ENCODE assay signal across 8 mouse cellular contexts in genomic region chr4:130836281-130837061, GRCm38 (mm10). TPM values are rescaled to one million over a fixed set of nuclear protein-coding genes. Genes with fewer than 3 reads are reported as not detected.
DNase-seq lines count a peak whose midpoint lies in the region; ATAC-seq and TF ChIP-seq lines count a peak whose summit lies in the region.

No protein-coding gene starts in this region.

- no peak overlapping the region for H3K9ac ChIP-seq in CH12.LX (ENCODE audit: insufficient read depth, low read depth)
- 0 out of 2 replicates have a peak overlapping the region, but pooled peaks have one; percentile 14 for H3K9ac ChIP-seq in forebrain, postnatal 0 days
- H3K9ac ChIP-seq in limb, embryonic 15.5 days, result no peak overlapping the region

- no peak for TF ChIP-seq EP300 in CH12.LX (IDR thresholded peaks at IDR 0.05; ENCODE audit: low read length)

- no peak overlapping the region for H3K27ac ChIP-seq in CH12.LX (ENCODE audit: insufficient read depth, low read depth)
- no peak overlapping the region for H3K27ac ChIP-seq in forebrain, postnatal 0 days (ENCODE audit: low read depth, low read length)
- H3K27ac ChIP-seq in limb, embryonic 15.5 days, result peak overlapping the region; percentile 1; the same call in 1 of the 2 replicates

- no peaks in the 10 kb centered on the region for H3K79me2 ChIP-seq in CH12.LX (replicated peaks; ENCODE audit: control insufficient read depth, extremely low read depth, insufficient read depth, poor library complexity, severe bottlenecking)

- ATAC-seq in forebrain, postnatal 0 days, result peak; percentile 79
- ATAC-seq in limb, embryonic 15.5 days (ENCODE audit: insufficient number of reproducible peaks, low FRiP score, low TSS enrichment, low read depth), result no peak
- ATAC-seq in erythroblast, adult 5-6 weeks (replicated peaks; ENCODE audit: low FRiP score, poor library complexity, severe bottlenecking), result no peak
- no peak for ATAC-seq in frontal cortex, adult (ENCODE audit: low TSS enrichment)

- H3K36me3 ChIP-seq in CH12.LX (replicated peaks in 1 of 2; ENCODE audit: control insufficient read depth in 1 of 2, insufficient read depth in 1 of 2, low read length in 1 of 2), result no peaks in the 10 kb centered on the region
- no peaks in the 10 kb centered on the region for H3K36me3 ChIP-seq in forebrain, postnatal 0 days (ENCODE audit: insufficient read depth)
- H3K36me3 ChIP-seq in limb, embryonic 15.5 days, result no peaks in the 10 kb centered on the region

- in situ Hi-C loops in CH12.LX (cut with MboI; ENCODE audit: low pct_ligation_motif_present, low pct_unique_long_range_greater_than_20kb, low sequenced_read_pairs), result no loop called here

- peaks cover 2% of the 10 kb centered on the region for H3K9me3 ChIP-seq in CH12.LX (replicated peaks; ENCODE audit: low read length)
- H3K9me3 ChIP-seq in forebrain, postnatal 0 days (ENCODE audit: low read length), result no peaks in the 10 kb centered on the region
- no peaks in the 10 kb centered on the region for H3K9me3 ChIP-seq in limb, embryonic 15.5 days

- H3K4me2 ChIP-seq in CH12.LX (ENCODE audit: insufficient read depth, low read depth, poor library complexity, severe bottlenecking), result peak overlapping the region; percentile 17
- peak overlapping the region; percentile 39 for H3K4me2 ChIP-seq in forebrain, postnatal 0 days (ENCODE audit: low read depth)
- peak overlapping the region; percentile 32 for H3K4me2 ChIP-seq in limb, embryonic 15.5 days

- H3K27me3 ChIP-seq in CH12.LX (replicated peaks), result peaks cover 82% of the 10 kb centered on the region
- H3K27me3 ChIP-seq in forebrain, postnatal 0 days (ENCODE audit: insufficient read depth, low read length), result no peaks in the 10 kb centered on the region
- no peaks in the 10 kb centered on the region for H3K27me3 ChIP-seq in limb, embryonic 15.5 days

- H3K4me3 ChIP-seq in CH12.LX (replicated peaks in 1 of 3; ENCODE audit: low read depth in 2 of 3, low read length in 2 of 3, poor library complexity in 1 of 3), result no peak overlapping the region
- 0 out of 2 replicates have a peak overlapping the region, but pooled peaks have one; percentile 5 for H3K4me3 ChIP-seq in forebrain, postnatal 0 days (ENCODE audit: low read depth, low read length)
- H3K4me3 ChIP-seq in limb, embryonic 15.5 days, result no peak overlapping the region

- peaks cover 2 to 6% of the 10 kb centered on the region in 2 experiments; a peak in 3 of 4 replicates for H3K4me1 ChIP-seq in CH12.LX (ENCODE audit: control insufficient read depth in 1 of 2, insufficient read depth in 2 of 2)
- H3K4me1 ChIP-seq in forebrain, postnatal 0 days (ENCODE audit: insufficient read depth), result 0 out of 2 replicates have a peak, but pooled peaks cover 9% of the 10 kb centered on the region
- peaks cover 48% of the 10 kb centered on the region for H3K4me1 ChIP-seq in limb, embryonic 15.5 days

- peak; percentile 5 for DNase-seq in adrenal gland, postnatal 14 days
- no peak for DNase-seq in adrenal gland, adult 18-20 months (ENCODE audit: low spot score in 2 of 2)
- peak; percentile 37 for DNase-seq in CH12.LX (ENCODE audit: extremely low read depth)
- peak; percentile 66 for DNase-seq in forebrain, postnatal 0 days
- no peak for DNase-seq in cerebellum, adult 11 months

- 5% methylated on average over 20 of the region's 20 CpGs for WGBS in forebrain, postnatal 0 days
- 10% methylated on average over 20 of the region's 20 CpGs for WGBS in limb, embryonic 15.5 days

- dilution Hi-C loops in CH12.LX (cut with MboI; ENCODE audit: extremely low pct_ligation_motif_present, extremely low pct_unique_long_range_greater_than_20kb, low sequenced_read_pairs), result no loop called here

- TF ChIP-seq CTCF in CH12.LX (conservative IDR thresholded peaks at IDR 0.05 in 1 of 2, IDR thresholded peaks at IDR 0.05 in 1 of 2; ENCODE audit: low read depth in 2 of 2, low read length in 2 of 2), result no peak
- TF ChIP-seq CTCF in forebrain, postnatal 0 days (IDR thresholded peaks at IDR 0.05; ENCODE audit: low read depth), result no peak

- no peak for TF ChIP-seq POLR2A in CH12.LX (IDR thresholded peaks at IDR 0.05; ENCODE audit: low read depth, low read length)

- no peak for TF ChIP-seq RAD21 in CH12.LX (IDR thresholded peaks at IDR 0.05; ENCODE audit: low read depth, low read length)

TF ChIP-seq in CH12.LX, 34 proteins besides CTCF, POLR2A, EP300 and RAD21:
- TF ChIP-seq MAX (IDR thresholded peaks at IDR 0.05; ENCODE audit: low read length) (no peak), MYC (IDR thresholded peaks at IDR 0.05; ENCODE audit: low read depth, low read length) (0 out of 2 replicates have a peak, but pooled peaks have one; percentile 14)

RNA-seq across cellular contexts. Expression of gene Sdc3, which starts 44.1 kb away (rescaled TPM):
- total RNA-seq in adrenal gland, postnatal 14 days (2021), result 233 and 245 TPM in 2 replicates
- 100 to 1,000 TPM; 205 to 421 TPM for total RNA-seq in adrenal gland, adult 18-20 months (2021)
- total RNA-seq in CH12.LX (2012; rRNA removed), result 0.30 and 0.80 TPM in 2 replicates
- total RNA-seq in CH12.LX (2014; rRNA removed), result not detected in 2 replicates
- polyA plus RNA-seq in CH12.LX (2012; ENCODE audit: insufficient read length, low read depth), result 0.14 TPM in 1 of 2 replicates, not detected in the other
- total RNA-seq in forebrain, postnatal 0 days (2014; rRNA removed), result 318 and 421 TPM in 2 replicates
- polyA plus RNA-seq in forebrain, postnatal 0 days (2015; fragmentation: Nextera tagmentation; extraction: Ambion mirVana), result 159 and 204 TPM in 2 replicates
- polyA plus RNA-seq in limb, embryonic 15.5 days (2015; fragmentation: Nextera tagmentation; extraction: Ambion mirVana), result 34.9 and 39.4 TPM in 2 replicates
- 6.1 and 24.7 TPM in 2 replicates for total RNA-seq in erythroblast, adult 5-6 weeks (2015; ENCODE audit: low replicate concordance)
- 4.7 and 13.3 TPM in 2 replicates for total RNA-seq in erythroblast, adult 5-6 weeks (2017; ENCODE audit: low replicate concordance)

Comparison
In these comparisons a context has a peak if more than half of its experiments do, and no peak if none do; other contexts are left out.
1. DNase-seq: peak in adrenal gland, postnatal 14 days (single experiment), CH12.LX (single experiment) and forebrain, postnatal 0 days (single experiment); none in adrenal gland, adult 18-20 months (0 of 2) and cerebellum, adult 11 months (single experiment).
2. Peak in every context shown above with its lines, with median percentiles within 50 percentile points of each other: H3K4me2 ChIP-seq.